Mouse (Mus musculus) liver, embryonic 14.5 days (tissue): ENCODE data around the gene Rnf11. TPM values are rescaled to one million over a fixed set of nuclear protein-coding genes. Genes with fewer than 3 reads are reported as not detected.

Source experiments
- ATAC-seq: fragments of 200-750 bp; cut with Nextera tagmentation; 2 replicates; pipeline ENCODE4 v1.8.0; 2017; ENCODE audit warnings: moderate number of reproducible peaks, mild to moderate bottlenecking, moderate library complexity; ENCODE audit not compliant: insufficient read depth
- DNase-seq, 3 experiments: peaks; one replicate each; pipeline ENCODE4 v3.0.0-alpha.2; 2012 to 2013; ENCODE audit warnings: low read depth in 3 of 3, low spot score in 3 of 3
- H3K27ac ChIP-seq: fragments of 300-500 bp; sonication (generic); 2 replicates; pipeline ENCODE4 v1.5.1; 2014; ENCODE audit warnings: moderate library complexity, mild to moderate bottlenecking, control low read depth, inconsistent platforms
- H3K27me3 ChIP-seq: fragments of 300-500 bp; sonication (generic); 2 replicates; pipeline ENCODE4 v1.6.1; 2014; ENCODE audit warnings: mild to moderate bottlenecking, low read length, moderate library complexity; ENCODE audit not compliant: control insufficient read depth, insufficient read depth
- H3K36me3 ChIP-seq: fragments of 300-500 bp; sonication (generic); replicated peaks from 2 replicates; pipeline ENCODE4 v1.6.1; 2014; ENCODE audit warnings: low read depth; ENCODE audit not compliant: control insufficient read depth, insufficient read depth
- H3K4me1 ChIP-seq, 2 experiments: fragments of 200-500 bp in 1 of 2; fragments of 300-500 bp in 1 of 2; sonication (generic) in 1 of 2; replicated peaks; 2 replicates each; pipeline ENCODE4 v1.6.1; 2012 to 2014; ENCODE audit warnings: antibody characterized with exemption in 1 of 2, inconsistent platforms in 1 of 2, low read length in 1 of 2; ENCODE audit not compliant: control insufficient read depth in 2 of 2, insufficient read depth in 2 of 2
- H3K4me2 ChIP-seq: fragments of 300-500 bp; sonication (generic); 2 replicates; pipeline ENCODE4 v1.6.1; 2014; ENCODE audit warnings: low read depth, mild to moderate bottlenecking, control low read depth, moderate library complexity
- H3K4me3 ChIP-seq, 2 experiments: fragments of 200-500 bp in 1 of 2; fragments of 300-500 bp in 1 of 2; sonication (generic) in 1 of 2; 2 replicates each; pipeline ENCODE4 v1.5.1; 2012 to 2014; ENCODE audit warnings: low read depth in 2 of 2, low read length in 2 of 2, mild to moderate bottlenecking in 2 of 2, control low read depth in 1 of 2, inconsistent platforms in 1 of 2, moderate library complexity in 1 of 2; ENCODE audit not compliant: insufficient read depth in 1 of 2
- H3K9ac ChIP-seq: fragments of 300-500 bp; sonication (generic); replicated peaks from 2 replicates; pipeline ENCODE4 v1.6.1; 2014; ENCODE audit warnings: mild to moderate bottlenecking, control low read depth, moderate library complexity
- H3K9me3 ChIP-seq: fragments of 300-500 bp; sonication (generic); 2 replicates; pipeline ENCODE4 v1.6.1; 2016; ENCODE audit warnings: low read length, mixed read lengths; ENCODE audit not compliant: control insufficient read depth
- CTCF ChIP-seq: IDR thresholded peaks from 2 replicates; pipeline ENCODE4 v1.5.1; 2016; ENCODE audit warnings: antibody characterized with exemption, low read depth, control low read depth
- EP300 ChIP-seq: IDR thresholded peaks from 2 replicates; pipeline ENCODE4 v1.6.1; 2016; ENCODE audit warnings: antibody characterized with exemption, low read depth
- WGBS: fragments of 180-500 bp; shearing (Covaris S2); extraction: QIAGEN DNeasy Blood & Tissue Kit; methylation state at CpG from one replicate; pipeline ENCODE4 v1.1.7; 2014; ENCODE audit not compliant: insufficient replicate concordance; 5-methylcytosine and 5-hydroxymethylcytosine counted together
- polyA plus RNA-seq, 2 experiments: library from polyadenylated mRNA; depleted of rRNA in 1 of 2; stranded (reverse) in 1 of 2; unstranded in 1 of 2; fragments of >200 nt; fragmentation: Nextera tagmentation in 1 of 2; extraction: Ambion mirVana in 1 of 2; gene quantifications; 2 replicates each; pipeline versions ENCODE4 v1.2.1 to v1.2.3; 2012 to 2014

Gene Rnf11
- polyA plus RNA-seq, 2 experiments: 22.2 to 39.1 TPM

GRCm38 (mm10) chr4:109437913-109438878 lies 46.3 kb downstream of the Rnf11 start:
- peak; percentile 38; the same call in 1 of the 2 replicates for ATAC-seq
- Histone ChIP-seq H3K4me3 (no peak overlapping the region), H3K27me3 (no peaks in the 10 kb centered on the region), H3K4me1 (peaks cover 52 to 55% of the 10 kb centered on the region in 2 experiments), H3K36me3 (peaks cover 28% of the 10 kb centered on the region), H3K9me3 (no peaks in the 10 kb centered on the region), H3K9ac (peak overlapping the region; percentile 76), H3K27ac (peak overlapping the region; percentile 98), H3K4me2 (peak overlapping the region; percentile 66)
- 42% methylated on average over 9 of the region's 9 CpGs for WGBS
- TF ChIP-seq EP300 (peak; percentile 24; the same call in 1 of the 2 replicates), CTCF (peak; percentile 98)
- DNase-seq: peak; percentile 69 to 77 (median 72)

- ATAC-seq (no peak), DNase-seq (no peak)
- Histone ChIP-seq H3K27me3 (no peaks in the 10 kb centered on the region), H3K4me1 (peaks cover 28 to 30% of the 10 kb centered on the region in 2 experiments), H3K9me3 (no peaks in the 10 kb centered on the region), H3K4me3 (no peak overlapping the region), H3K27ac (no peak overlapping the region), H3K9ac (no peak overlapping the region), H3K4me2 (no peak overlapping the region), H3K36me3 (peaks cover 9% of the 10 kb centered on the region)
- TF ChIP-seq EP300 (no peak), CTCF (no peak)
- WGBS: 89% methylated on average over 1 of the region's 1 CpGs
Measured at GRCm38 (mm10) chr4:109434256-109434655, 50.3 kb downstream of the Rnf11 start.

GRCm38 (mm10) chr4:109433641-109434040 lies 50.9 kb downstream of the Rnf11 start:
- H3K4me2 ChIP-seq: no peak overlapping the region
- H3K4me1 ChIP-seq: peaks cover 22 to 24% of the 10 kb centered on the region in 2 experiments
- 72% methylated on average over 6 of the region's 6 CpGs for WGBS
- H3K9me3 ChIP-seq: no peaks in the 10 kb centered on the region
- H3K36me3 ChIP-seq: peaks cover 5% of the 10 kb centered on the region
- no peak overlapping the region for H3K4me3 ChIP-seq
- TF ChIP-seq CTCF (no peak), EP300 (no peak)
- H3K27ac ChIP-seq: no peak overlapping the region
- no peak overlapping the region for H3K9ac ChIP-seq
- no peaks in the 10 kb centered on the region for H3K27me3 ChIP-seq
- ATAC-seq: no peak
- no peak for DNase-seq

- H3K27me3 ChIP-seq: no peaks in the 10 kb centered on the region
- no peak overlapping the region for H3K4me2 ChIP-seq
- no peak; the same call in 1 of the 2 replicates for ATAC-seq
- H3K9me3 ChIP-seq: no peaks in the 10 kb centered on the region
- H3K4me1 ChIP-seq: peaks cover 15 to 17% of the 10 kb centered on the region in 2 experiments; a peak in 3 of 4 replicates
- 75% methylated on average over 16 of the region's 16 CpGs for WGBS
- no peak for DNase-seq
- no peak overlapping the region for H3K9ac ChIP-seq
- no peak overlapping the region for H3K4me3 ChIP-seq
- no peaks in the 10 kb centered on the region for H3K36me3 ChIP-seq
- no peak overlapping the region for H3K27ac ChIP-seq
- TF ChIP-seq EP300: no peak
- no peak for TF ChIP-seq CTCF
Measured at GRCm38 (mm10) chr4:109432668-109433375, 51.7 kb downstream of the Rnf11 start.
